Comparison of ENCODE assay signal across 19 mouse cellular contexts in the genomic region with DNA sequence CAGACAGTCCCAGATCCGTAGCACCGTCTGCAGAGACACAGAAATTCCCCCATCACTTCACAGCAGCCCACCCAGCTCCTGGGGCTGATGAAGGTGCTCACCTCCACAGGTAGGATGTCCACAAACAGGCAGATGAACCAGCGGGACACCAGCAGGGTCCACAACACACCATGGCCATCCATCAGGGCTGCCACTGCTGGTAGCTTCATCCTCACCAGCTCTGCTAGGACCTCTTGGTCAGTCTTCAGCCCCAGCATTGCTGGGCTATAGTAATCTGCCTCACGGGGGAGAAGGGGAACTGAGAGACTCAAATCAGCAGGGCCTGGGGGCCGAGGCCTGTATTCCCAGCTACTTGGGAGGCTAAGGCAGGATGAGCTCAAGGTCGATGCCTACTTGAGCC. TPM values are rescaled to one million over a fixed set of nuclear protein-coding genes. Genes with fewer than 3 reads are reported as not detected.
DNase-seq lines count a peak whose midpoint lies in the region; ATAC-seq lines count a peak whose summit lies in the region.
"Had no signal": no experiment of that assay in that cellular context is flagged by ENCODE, and none has a peak within 500 bp of the region (broad histone marks: within the 10 kb centered on the region; RNA-seq: fewer than 3 reads in every experiment).

No protein-coding gene starts in this region.

- H3K27ac ChIP-seq in heart, embryonic 10.5 days: peak overlapping the region; percentile 52; the same call in 1 of the 2 replicates
- H3K27ac ChIP-seq in hindbrain, embryonic 16.5 days (ENCODE audit: low read depth, low read length): no peak overlapping the region
- no peak overlapping the region for H3K27ac ChIP-seq in hindbrain, embryonic 12.5 days
- peak overlapping the region; percentile 76 for H3K27ac ChIP-seq in brown adipose tissue, adult 24 weeks (replicated peaks; ENCODE audit: low read depth, low read length)
- H3K27ac ChIP-seq in embryonic facial prominence, embryonic 13.5 days: no peak overlapping the region; the same call in 1 of the 2 replicates
- H3K27ac ChIP-seq: forebrain, embryonic 15.5 days; hindbrain, embryonic 13.5 days; intestine, embryonic 15.5 days had no signal

- H3K9me3 ChIP-seq in heart, embryonic 10.5 days: no peaks in the 10 kb centered on the region
- no peaks in the 10 kb centered on the region for H3K9me3 ChIP-seq in hindbrain, embryonic 16.5 days (ENCODE audit: control insufficient read depth, low read length)
- H3K9me3 ChIP-seq in hindbrain, embryonic 12.5 days (replicated peaks): no peaks in the 10 kb centered on the region
- H3K9me3 ChIP-seq in embryonic facial prominence, embryonic 13.5 days: no peaks in the 10 kb centered on the region
- H3K9me3 ChIP-seq: forebrain, embryonic 15.5 days; hindbrain, embryonic 13.5 days; intestine, embryonic 15.5 days had no signal

- H3K4me2 ChIP-seq in hindbrain, embryonic 16.5 days (ENCODE audit: low read length): no peak overlapping the region
- no peak overlapping the region for H3K4me2 ChIP-seq in hindbrain, embryonic 12.5 days (replicated peaks)
- no peak overlapping the region for H3K4me2 ChIP-seq in embryonic facial prominence, embryonic 13.5 days
- H3K4me2 ChIP-seq: forebrain, embryonic 15.5 days; hindbrain, embryonic 13.5 days; intestine, embryonic 15.5 days had no signal

- H3K4me3 ChIP-seq in heart, embryonic 10.5 days: no peak overlapping the region
- H3K4me3 ChIP-seq in hindbrain, embryonic 16.5 days (ENCODE audit: low read length): no peak overlapping the region
- no peak overlapping the region for H3K4me3 ChIP-seq in hindbrain, embryonic 12.5 days
- no peak overlapping the region for H3K4me3 ChIP-seq in brown adipose tissue, adult 24 weeks (ENCODE audit: insufficient read depth, low read depth, low read length)
- no peak overlapping the region for H3K4me3 ChIP-seq in embryonic facial prominence, embryonic 13.5 days
- H3K4me3 ChIP-seq: forebrain, embryonic 15.5 days; hindbrain, embryonic 13.5 days; intestine, embryonic 15.5 days had no signal

- WGBS in heart, embryonic 10.5 days: 66% methylated on average over 6 of the region's 6 CpGs
- 75% methylated on average over 6 of the region's 6 CpGs for WGBS in hindbrain, embryonic 16.5 days
- 83% methylated on average over 6 of the region's 6 CpGs for WGBS in hindbrain, embryonic 12.5 days
- WGBS in embryonic facial prominence, embryonic 13.5 days: 64% methylated on average over 6 of the region's 6 CpGs

- DNase-seq in heart, embryonic 10.5 days (ENCODE audit: low spot score): no peak
- no peak for DNase-seq in heart, adult 18-20 months
- DNase-seq in layer of hippocampus, postnatal 10 days (ENCODE audit: low spot score in 2 of 2): no peak
- DNase-seq: adrenal gland, postnatal 14 days; cerebellum, adult 18-20 months; cerebellum, adult 9-11 months; gastrocnemius, postnatal 14 days; heart, postnatal 4 days; kidney, adult 18-20 months had no signal

- 0 out of 2 replicates have a peak, but pooled peaks have one; percentile 4 for ATAC-seq in hindbrain, embryonic 16.5 days
- no peak for ATAC-seq in hindbrain, embryonic 12.5 days (ENCODE audit: low FRiP score)
- ATAC-seq in embryonic facial prominence, embryonic 13.5 days (ENCODE audit: insufficient number of reproducible peaks, insufficient read depth, low FRiP score, low TSS enrichment, low read depth): no peak
- ATAC-seq: activated CD4-positive, CD25-positive, alpha-beta regulatory T cell, adult 4 months; forebrain, embryonic 15.5 days; intestine, embryonic 15.5 days; Patski had no signal

- H3K4me1 ChIP-seq in heart, embryonic 10.5 days: peaks cover 30% of the 10 kb centered on the region
- H3K4me1 ChIP-seq in hindbrain, embryonic 16.5 days (ENCODE audit: control insufficient read depth, insufficient read depth, low read depth, low read length): no peaks in the 10 kb centered on the region
- H3K4me1 ChIP-seq in hindbrain, embryonic 12.5 days: no peaks in the 10 kb centered on the region
- H3K4me1 ChIP-seq in brown adipose tissue, adult 24 weeks (ENCODE audit: control insufficient read depth, insufficient read depth, insufficient read length, low read length): peaks cover 6% of the 10 kb centered on the region
- no peaks in the 10 kb centered on the region for H3K4me1 ChIP-seq in embryonic facial prominence, embryonic 13.5 days
- H3K4me1 ChIP-seq: forebrain, embryonic 15.5 days; hindbrain, embryonic 13.5 days; intestine, embryonic 15.5 days had no signal

- H3K27me3 ChIP-seq in heart, embryonic 10.5 days (ENCODE audit: insufficient read depth, poor library complexity, severe bottlenecking): no peaks in the 10 kb centered on the region
- H3K27me3 ChIP-seq in hindbrain, embryonic 16.5 days (replicated peaks; ENCODE audit: control insufficient read depth, insufficient read depth, low read length): no peaks in the 10 kb centered on the region
- no peaks in the 10 kb centered on the region for H3K27me3 ChIP-seq in hindbrain, embryonic 12.5 days
- no peaks in the 10 kb centered on the region for H3K27me3 ChIP-seq in embryonic facial prominence, embryonic 13.5 days
- H3K27me3 ChIP-seq: forebrain, embryonic 15.5 days; hindbrain, embryonic 13.5 days; intestine, embryonic 15.5 days; Patski had no signal

- no peak overlapping the region for H3K9ac ChIP-seq in hindbrain, embryonic 16.5 days (ENCODE audit: low read depth, low read length)
- H3K9ac ChIP-seq in hindbrain, embryonic 12.5 days: no peak overlapping the region
- H3K9ac ChIP-seq in embryonic facial prominence, embryonic 13.5 days: 0 out of 2 replicates have a peak overlapping the region, but pooled peaks have one; percentile 49
- H3K9ac ChIP-seq: forebrain, embryonic 15.5 days; hindbrain, embryonic 13.5 days; intestine, embryonic 15.5 days had no signal

- H3K36me3 ChIP-seq in heart, embryonic 10.5 days: peaks cover 54% of the 10 kb centered on the region
- H3K36me3 ChIP-seq in hindbrain, embryonic 16.5 days (ENCODE audit: control insufficient read depth, insufficient read depth, low read length): peaks cover 15% of the 10 kb centered on the region
- peaks cover 44% of the 10 kb centered on the region for H3K36me3 ChIP-seq in hindbrain, embryonic 12.5 days
- peaks cover 51% of the 10 kb centered on the region for H3K36me3 ChIP-seq in embryonic facial prominence, embryonic 13.5 days

RNA-seq across cellular contexts. Expression of a gene that starts 20.5 kb away (rescaled TPM):
- 290 and 334 TPM in 2 replicates for polyA plus RNA-seq in heart, embryonic 10.5 days (2016; fragmentation: Nextera tagmentation; extraction: Ambion mirVana)
- 100 to 1,000 TPM; 405 to 445 TPM for total RNA-seq in heart, adult 18-20 months (2021)
- polyA plus RNA-seq in hindbrain, embryonic 16.5 days (2015; fragmentation: Nextera tagmentation; extraction: Ambion mirVana): 318 and 342 TPM in 2 replicates
- polyA plus RNA-seq in hindbrain, embryonic 12.5 days (2016; fragmentation: Nextera tagmentation; extraction: Ambion mirVana): 276 and 280 TPM in 2 replicates
- polyA plus RNA-seq in brown adipose tissue, adult 24 weeks (2012; ENCODE audit: insufficient read depth, insufficient read length, missing spikeins): 398 and 413 TPM in 2 replicates
- polyA plus RNA-seq in embryonic facial prominence, embryonic 13.5 days (2015; fragmentation: Nextera tagmentation; extraction: Ambion mirVana): 259 and 270 TPM in 2 replicates
- 100 to 1,000 TPM; 283 to 309 TPM for total RNA-seq in layer of hippocampus, postnatal 10 days (2021)

RNA-seq across cellular contexts. Expression of a gene that starts 20.9 kb away (rescaled TPM):
- polyA plus RNA-seq in heart, embryonic 10.5 days (2016; fragmentation: Nextera tagmentation; extraction: Ambion mirVana): 30.5 and 34.0 TPM in 2 replicates
- 1 to 10 TPM; 4.9 to 5.1 TPM for total RNA-seq in heart, adult 18-20 months (2021)
- polyA plus RNA-seq in hindbrain, embryonic 16.5 days (2015; fragmentation: Nextera tagmentation; extraction: Ambion mirVana): 13.2 and 15.2 TPM in 2 replicates
- 9.2 and 10.8 TPM in 2 replicates for polyA plus RNA-seq in hindbrain, embryonic 12.5 days (2016; fragmentation: Nextera tagmentation; extraction: Ambion mirVana)
- 33.7 and 45.2 TPM in 2 replicates for polyA plus RNA-seq in brown adipose tissue, adult 24 weeks (2012; ENCODE audit: insufficient read depth, insufficient read length, missing spikeins)
- 14.3 and 17.3 TPM in 2 replicates for polyA plus RNA-seq in embryonic facial prominence, embryonic 13.5 days (2015; fragmentation: Nextera tagmentation; extraction: Ambion mirVana)
- 10 to 100 TPM; 10.3 to 10.8 TPM for total RNA-seq in layer of hippocampus, postnatal 10 days (2021)
- total RNA-seq: granulocyte monocyte progenitor cell, adult 5-6 weeks had no signal

Comparison
In these comparisons a context has a peak if more than half of its experiments do, and no peak if none do; other contexts are left out.
1. H3K27ac ChIP-seq: peak in heart, embryonic 10.5 days (single experiment) and brown adipose tissue, adult 24 weeks (single experiment); none in hindbrain, embryonic 16.5 days (single experiment), hindbrain, embryonic 12.5 days (single experiment) and embryonic facial prominence, embryonic 13.5 days (single experiment).